Mouse (Mus musculus) lung, postnatal 0 days (tissue): ENCODE measurements at regions not wholly inside any gene's neighbourhood (a gene's known extent, or its start where the extent isn't known, plus 50 kb on each side); places are given as distances from the start of the nearest gene placed in this dataset.

Experiments
- CTCF ChIP-seq: IDR thresholded peaks from 2 replicates; pipeline ENCODE4 v1.5.1; 2016; ENCODE audit warnings: antibody characterized with exemption, mild to moderate bottlenecking
- EP300 ChIP-seq: IDR thresholded peaks from 2 replicates; pipeline ENCODE4 v1.6.1; 2016; ENCODE audit warnings: antibody characterized with exemption, mild to moderate bottlenecking, control low read depth

- TF ChIP-seq CTCF (no peak), EP300 (no peak)
Observed at GRCm38 (mm10) chr7:90066275-90066674, 63.7 kb upstream of the Picalm start.
